Mouse (Mus musculus) gastrocnemius, postnatal 4 days (tissue): ENCODE measurements around the gene Atxn7l3. TPM values are rescaled to one million over a fixed set of nuclear protein-coding genes. Genes with fewer than 3 reads are reported as not detected.

ENCODE experiments used
- DNase-seq, 2 experiments: peaks; one replicate each; pipeline ENCODE4 v3.0.0; 2021 to 2022; ENCODE audit warnings: low spot score in 2 of 2, mixed read lengths in 2 of 2
- total RNA-seq, 2 experiments: library from RNA; stranded (reverse); gene quantifications; 2 replicates each; pipeline ENCODE4 v1.2.3; 2021

Gene Atxn7l3
- total RNA-seq, 2 experiments from 2014 or later = 40.3 to 40.9 TPM

DNA sequence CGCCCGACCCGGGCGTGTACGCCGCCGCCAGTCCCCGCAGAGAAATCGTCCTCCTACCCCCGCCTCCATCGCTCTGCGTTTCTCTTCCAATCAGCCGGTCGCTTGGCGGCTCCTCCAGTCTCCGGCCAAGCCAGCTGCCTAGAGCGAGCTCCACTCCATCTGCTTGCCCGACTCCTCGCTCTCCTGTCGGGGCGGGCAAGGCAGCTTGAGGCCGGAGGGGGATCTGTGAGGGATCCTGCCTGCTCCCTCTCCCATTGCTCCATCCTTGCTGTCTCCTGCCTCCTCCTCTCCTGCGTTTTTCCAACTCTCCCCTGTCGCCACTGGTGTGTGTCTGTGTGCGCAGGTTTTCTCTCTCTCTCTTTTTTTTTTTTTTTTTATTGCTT is 23.0 kb upstream of the Atxn7l3 start, which contains the start of gene Ubtf:
Gene Ubtf, minus strand, starts transcription at position 333 of the 383 bp plus-strand sequence.
- DNase-seq = peak; percentile 81 to 89

DNA sequence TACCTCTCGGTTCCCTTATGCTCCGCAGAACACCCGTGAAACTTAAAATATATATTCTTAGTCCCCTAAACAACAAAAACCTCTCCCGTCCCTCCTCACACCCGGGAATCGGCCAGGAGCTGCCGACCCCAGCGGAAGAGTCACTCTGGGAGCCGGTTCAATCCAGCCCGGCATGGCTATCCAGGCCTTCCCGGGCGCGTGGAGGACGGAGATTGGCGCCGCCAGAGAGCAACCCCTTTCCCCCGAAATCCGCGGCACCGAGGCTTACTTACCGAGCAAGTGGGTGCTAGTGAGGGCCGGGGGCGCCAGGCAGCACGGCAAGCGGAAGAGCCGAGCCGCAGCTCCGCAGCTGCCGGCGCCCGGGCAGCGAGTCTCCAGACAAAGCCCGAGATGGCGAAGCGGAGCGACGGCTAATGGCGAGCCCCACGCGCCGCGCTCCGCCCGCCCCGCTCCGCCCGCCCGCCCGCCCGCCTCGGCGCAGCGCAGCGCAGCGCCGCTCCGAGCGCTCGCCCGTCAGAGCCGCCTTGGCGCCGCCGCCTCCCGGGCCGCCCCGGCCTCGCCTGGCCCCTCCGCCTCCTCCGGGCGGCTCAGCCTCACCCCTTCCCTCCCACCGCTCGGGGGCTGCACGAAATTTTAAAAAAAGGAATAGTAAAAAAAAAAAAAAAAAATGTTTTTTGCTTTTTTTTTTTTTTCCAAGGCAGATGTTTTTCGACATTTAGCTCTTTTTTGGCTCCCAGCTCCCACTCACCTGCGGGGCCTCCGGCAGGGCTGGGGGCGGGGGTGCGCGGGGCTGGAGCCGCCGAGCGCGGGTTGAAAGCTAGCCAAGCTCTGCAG is 22.4 kb upstream of the Atxn7l3 start:
- DNase-seq = peak in 1 of 2 experiments; percentile 68

GRCm38 (mm10) chr11:102317901-102318575 is 21.6 kb upstream of the Atxn7l3 start:
- peak; percentile 73 to 83 for DNase-seq

DNA sequence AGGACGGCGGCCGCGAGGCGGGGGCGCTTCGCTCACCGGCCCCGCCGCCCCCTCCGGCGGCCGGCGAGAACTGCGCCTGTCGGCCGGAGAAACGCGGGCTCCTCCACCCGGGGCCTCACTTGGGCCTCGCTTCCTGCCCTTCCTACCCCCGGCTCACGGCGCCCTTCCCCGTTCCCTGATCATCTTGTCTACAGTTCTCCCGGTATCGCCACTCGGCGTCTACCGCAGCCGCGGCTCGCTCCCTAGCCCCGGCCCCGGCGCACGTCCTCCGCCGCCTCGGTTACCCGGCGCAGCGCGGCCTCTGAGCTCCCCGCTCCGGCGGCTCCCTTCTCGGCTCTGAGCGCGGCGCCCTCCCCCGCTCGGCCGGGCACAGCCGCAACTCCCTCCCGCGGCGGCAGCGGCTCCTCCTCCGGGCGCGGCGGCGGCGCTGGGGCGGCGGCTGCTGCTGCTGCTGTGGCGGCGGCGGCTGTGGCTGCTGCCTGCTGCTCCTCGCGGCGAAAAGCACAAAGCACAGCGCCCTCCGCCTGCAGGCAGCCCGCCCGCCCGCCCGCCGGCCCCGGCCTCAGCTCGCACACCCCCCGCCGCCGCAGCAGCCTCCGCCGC is 21.0 kb upstream of the Atxn7l3 start:
- DNase-seq = peak in 1 of 2 experiments; percentile 77

DNA sequence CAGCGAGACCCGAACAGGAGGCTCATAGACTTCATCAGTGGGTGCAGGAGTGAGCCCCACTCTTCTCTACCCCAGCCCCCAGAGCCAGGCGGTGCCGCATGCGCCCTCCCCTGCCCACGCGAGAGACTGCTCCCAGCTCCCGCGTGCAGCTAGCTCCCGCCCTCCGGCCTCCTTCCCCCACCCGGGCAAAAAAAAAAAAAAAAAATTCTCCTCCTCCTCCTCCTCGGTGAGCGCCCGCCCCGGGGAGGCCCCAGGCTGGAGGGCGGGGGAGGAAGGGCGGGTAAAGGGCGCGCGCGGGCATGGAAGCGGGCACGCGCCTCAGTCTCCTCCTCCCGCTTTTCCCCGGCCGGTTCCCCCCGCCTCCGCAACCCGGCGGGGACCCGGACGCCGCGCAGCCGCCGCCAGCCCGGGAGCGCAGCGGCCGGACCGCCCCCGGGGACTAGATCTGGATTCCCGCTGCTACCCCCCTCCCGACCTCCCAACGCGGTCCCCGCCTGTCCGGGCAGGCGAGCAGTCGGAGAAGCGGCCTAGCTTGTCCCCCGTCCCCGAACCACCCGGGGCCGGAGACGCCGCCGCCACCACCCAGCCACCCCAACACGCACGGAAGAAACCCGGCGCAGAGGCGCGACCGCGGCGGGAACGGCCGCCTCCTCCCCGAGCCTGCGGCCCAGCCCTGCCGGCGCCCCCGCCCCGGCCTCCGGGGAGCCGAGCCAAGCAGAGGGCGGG is 20.3 kb upstream of the Atxn7l3 start:
- peak; percentile 82 to 89 for DNase-seq

- DNase-seq = peak in 1 of 2 experiments; percentile 32
These were observed 19.5 kb upstream of the Atxn7l3 start for GRCm38 (mm10) chr11:102315690-102316571.

GRCm38 (mm10) chr11:102314321-102314720 is 17.9 kb upstream of the Atxn7l3 start:
- DNase-seq = no peak

GRCm38 (mm10) chr11:102312586-102312985 is 16.2 kb upstream of the Atxn7l3 start:
- no peak for DNase-seq

GRCm38 (mm10) chr11:102311966-102312365 is 15.5 kb upstream of the Atxn7l3 start:
- no peak for DNase-seq

- peak in 1 of 2 experiments; percentile 20 for DNase-seq
These were observed 14.6 kb upstream of the Atxn7l3 start for GRCm38 (mm10) chr11:102310768-102311695.

DNA sequence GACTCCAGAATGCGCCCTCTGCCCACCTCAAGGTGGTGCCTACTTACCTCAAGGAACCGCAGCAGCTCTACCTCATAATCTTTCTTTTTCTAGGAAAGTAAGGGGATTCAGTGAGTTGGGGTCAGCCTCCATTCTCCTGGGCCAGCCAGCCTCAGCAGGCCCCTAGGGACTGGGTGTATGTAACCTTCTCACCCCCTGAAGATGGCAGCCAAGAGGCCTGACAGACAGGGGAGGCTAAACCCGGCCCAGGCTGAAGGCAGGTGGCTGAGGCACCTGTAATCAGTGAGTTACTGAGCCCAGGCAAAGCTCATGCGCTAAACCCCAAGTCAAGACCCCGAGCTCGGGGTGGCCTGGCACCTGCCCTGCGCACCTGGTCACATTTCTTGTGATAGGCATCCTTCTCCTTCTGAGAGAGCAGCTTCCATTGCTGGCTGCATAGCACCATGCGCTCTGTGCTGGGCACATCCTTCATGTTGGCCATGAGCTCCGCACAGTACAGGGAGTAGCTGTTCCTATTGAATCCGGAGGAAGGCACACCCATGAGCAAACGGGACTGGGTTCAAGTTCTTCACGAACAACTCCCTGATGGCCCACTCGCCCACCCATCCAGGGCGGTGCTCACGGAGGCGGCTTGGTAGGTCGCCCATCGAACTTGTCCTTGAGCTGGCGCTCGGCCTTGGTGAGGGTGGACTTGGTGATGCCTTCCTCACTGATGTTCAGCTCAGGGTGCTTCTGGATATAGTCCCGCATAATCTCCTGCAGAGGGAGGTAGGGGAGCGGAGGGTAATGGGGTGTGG is 13.6 kb upstream of the Atxn7l3 start:
- no peak for DNase-seq

DNA sequence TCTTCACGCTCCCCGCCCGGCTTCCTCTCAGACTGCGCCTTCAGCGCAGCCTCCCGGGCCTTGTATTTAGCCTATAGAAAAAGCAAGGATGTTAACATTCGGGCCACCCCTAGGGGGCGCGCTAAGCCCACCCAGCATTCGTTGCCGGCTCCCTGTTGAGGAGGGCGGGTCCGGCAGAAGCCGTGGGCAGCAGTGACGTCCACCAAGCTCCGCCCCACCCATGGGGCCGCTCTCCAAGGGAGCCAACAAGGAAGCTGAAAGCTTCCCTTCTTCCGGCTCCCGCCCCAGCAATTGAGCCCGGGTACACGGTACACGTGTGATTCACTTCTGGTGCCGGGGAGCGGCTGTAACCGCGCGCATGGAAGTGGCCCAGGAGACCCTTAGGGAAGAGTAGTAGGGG is 12.5 kb upstream of the Atxn7l3 start:
- peak; percentile 97 to 98 for DNase-seq

DNA sequence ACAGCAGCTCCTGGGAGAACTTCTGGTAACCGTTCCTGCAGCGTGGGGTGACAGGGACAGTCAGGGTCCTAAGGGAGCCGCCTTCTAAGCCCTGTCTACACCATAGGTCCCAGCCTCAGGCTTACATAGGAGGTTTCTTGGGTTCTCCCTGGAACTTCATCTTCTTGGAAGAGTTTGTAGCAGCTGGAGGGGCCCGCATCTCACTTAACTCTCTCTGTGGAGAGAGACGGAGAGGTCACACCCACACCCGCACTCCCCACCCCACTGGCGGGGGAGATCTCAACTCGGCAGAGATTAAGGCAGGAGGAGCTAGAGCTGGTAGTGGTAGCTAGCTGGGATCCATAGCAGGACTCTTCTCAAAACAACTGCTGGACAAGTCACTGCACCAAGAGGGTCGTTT is 11.7 kb upstream of the Atxn7l3 start:
- no peak for DNase-seq

GRCm38 (mm10) chr11:102305359-102305758 is 8.9 kb upstream of the Atxn7l3 start:
- no peak for DNase-seq

GRCm38 (mm10) chr11:102304141-102304540 is 7.7 kb upstream of the Atxn7l3 start:
- no peak for DNase-seq

GRCm38 (mm10) chr11:102299839-102300238 is 3.4 kb upstream of the Atxn7l3 start:
- DNase-seq = no peak

- DNase-seq = no peak
These were observed 1.4 kb upstream of the Atxn7l3 start for GRCm38 (mm10) chr11:102297577-102298556.
